Mouse (Mus musculus) cerebellum, adult 2 months (tissue): ENCODE measurements at regions not wholly inside any gene's neighbourhood (a gene's known extent, or its start where the extent isn't known, plus 50 kb on each side); places are given as distances from the start of the nearest gene placed in this dataset.

ENCODE experiments used
- CTCF ChIP-seq: fragments of 200-500 bp; IDR thresholded peaks from 2 replicates; pipeline ENCODE4 v1.5.1; 2011; ENCODE audit warnings: low read depth, mild to moderate bottlenecking, control low read depth, low read length, moderate library complexity, borderline replicate concordance; ENCODE audit not compliant: insufficient read depth
- POLR2A ChIP-seq: fragments of 200-500 bp; IDR thresholded peaks from 2 replicates; pipeline ENCODE4 v1.6.1; 2011; ENCODE audit warnings: low read length, control low read depth, borderline replicate concordance; ENCODE audit not compliant: insufficient read depth

- TF ChIP-seq CTCF, result no peak
- no peak for TF ChIP-seq POLR2A
These were observed 256.4 kb upstream of the Rgma start for GRCm38 (mm10) chr7:73118871-73119270.
